Mouse (Mus musculus) bone marrow, adult 2 months (tissue): Measurements from ENCODE around the gene Dhrs7b. TPM values are rescaled to one million over a fixed set of nuclear protein-coding genes. Genes with fewer than 3 reads are reported as not detected.

Experiments
- H3K27ac ChIP-seq: fragments of 200-500 bp; 2 replicates; pipeline ENCODE4 v1.5.1; 2012; ENCODE audit warnings: low read depth, mild to moderate bottlenecking, control low read depth, inconsistent platforms, low read length; ENCODE audit not compliant: control insufficient read depth, poor library complexity, insufficient read depth
- H3K4me1 ChIP-seq: fragments of 200-500 bp; 2 replicates; pipeline ENCODE4 v1.6.1; 2011; ENCODE audit warnings: low read length; ENCODE audit not compliant: control insufficient read depth, insufficient read depth
- H3K4me3 ChIP-seq: fragments of 200-500 bp; replicated peaks from 2 replicates; pipeline ENCODE3; 2011; ENCODE audit warnings: mild to moderate bottlenecking, low read depth, low read length, control low read depth; ENCODE audit not compliant: control insufficient read depth
- CTCF ChIP-seq: fragments of 200-500 bp; IDR thresholded peaks from 2 replicates; pipeline ENCODE4 v1.5.1; 2011; ENCODE audit warnings: low read length, control low read depth; ENCODE audit not compliant: control insufficient read depth, insufficient read depth
- POLR2A ChIP-seq: fragments of 200-500 bp; IDR thresholded peaks from 2 replicates; pipeline ENCODE4 v1.6.1; 2011; ENCODE audit warnings: low read depth, mild to moderate bottlenecking, control low read depth, low read length, borderline replicate concordance; ENCODE audit not compliant: control insufficient read depth
- WGBS: fragments of 180-500 bp; shearing (Covaris S2); methylation state at CpG from one replicate; pipeline ENCODE4 v1.1.7; 2018; 5-methylcytosine and 5-hydroxymethylcytosine counted together
- polyA plus RNA-seq: library from polyadenylated mRNA; stranded (reverse); fragments of >200 nt; gene quantifications from 2 replicates; pipeline ENCODE4 v1.2.4, GENCODE M21; 2011; ENCODE audit warnings: low replicate concordance; ENCODE audit not compliant: missing spikeins, insufficient read depth, insufficient read length

Gene Dhrs7b
- polyA plus RNA-seq, 1 experiment = 14.5 TPM

DNA sequence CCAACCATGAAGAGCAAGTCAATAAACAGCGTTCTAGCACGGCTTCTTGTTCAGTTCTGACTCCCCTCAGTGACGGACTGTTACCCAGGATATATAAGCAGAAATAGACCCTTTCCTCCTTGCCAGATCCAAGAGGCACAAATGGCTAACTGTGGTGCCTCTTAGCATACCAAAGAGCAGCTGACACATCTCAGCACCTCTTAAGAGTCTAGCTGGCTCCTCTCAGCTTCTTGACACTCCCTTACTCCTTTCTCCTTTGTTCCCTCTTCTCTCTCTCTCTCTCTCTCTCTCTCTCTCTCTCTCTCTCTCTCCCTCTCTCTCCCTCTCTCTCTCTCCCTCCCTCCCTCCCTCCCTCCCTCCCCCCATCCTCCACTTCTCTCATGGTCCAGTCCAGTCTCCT, 60.3 kb downstream of the Dhrs7b start:
- Histone ChIP-seq H3K27ac (no peak overlapping the region), H3K4me3 (no peak overlapping the region), H3K4me1 (no peaks in the 10 kb centered on the region)
- 76% methylated on average over 3 of the region's 3 CpGs for whole genome bisulfite sequencing
- TF ChIP-seq POLR2A = no peak
- TF ChIP-seq CTCF = no peak

DNA sequence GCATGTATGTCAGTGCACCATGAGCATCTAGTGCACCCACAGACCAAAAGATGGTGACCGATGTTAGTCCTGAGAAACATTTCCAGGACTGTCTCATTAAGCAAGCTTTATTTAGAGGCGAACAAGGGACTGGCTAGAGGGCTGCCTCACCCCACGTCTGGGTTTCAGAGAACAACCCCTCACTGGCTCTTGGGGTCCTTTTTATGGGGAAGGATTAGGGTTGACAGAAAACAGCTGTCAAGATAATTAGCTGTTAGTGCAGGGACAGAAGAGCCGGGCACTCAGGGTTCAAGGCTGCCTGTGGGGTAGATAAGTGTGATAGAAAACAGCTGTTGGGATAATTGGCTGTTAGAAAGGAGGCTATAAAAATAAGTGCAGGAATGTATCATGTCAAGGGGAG, 65.5 kb downstream of the Dhrs7b start:
- TF ChIP-seq POLR2A (no peak), CTCF (no peak)
- Histone ChIP-seq H3K27ac (no peak overlapping the region), H3K4me1 (no peaks in the 10 kb centered on the region), H3K4me3 (no peak overlapping the region)
- 64% methylated on average over 4 of the region's 4 CpGs for WGBS

DNA sequence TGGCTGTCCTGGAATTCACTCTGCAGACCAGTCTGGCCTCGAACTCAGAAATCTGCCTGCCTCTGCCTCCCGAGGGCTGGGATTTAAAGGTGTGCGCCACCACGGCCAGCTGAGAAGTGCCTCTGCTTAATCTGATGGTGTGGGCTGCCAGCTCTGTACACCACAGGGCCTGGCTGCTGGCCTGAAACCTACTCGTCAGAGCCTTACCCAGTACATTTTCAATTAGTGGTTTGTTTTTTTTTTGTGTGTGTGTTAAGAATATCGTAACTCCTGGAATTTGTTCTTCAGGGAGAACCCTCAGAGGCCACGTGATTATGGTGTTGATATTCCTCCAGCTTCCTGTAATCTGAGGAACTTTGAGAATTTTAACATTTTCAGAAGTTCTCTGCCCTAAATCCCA, 71.6 kb downstream of the Dhrs7b start:
- TF ChIP-seq CTCF = no peak
- no peak for TF ChIP-seq POLR2A
- Histone ChIP-seq H3K27ac (no peak overlapping the region), H3K4me1 (no peaks in the 10 kb centered on the region), H3K4me3 (no peak overlapping the region)
- whole genome bisulfite sequencing = 69% methylated on average over 7 of the region's 7 CpGs

DNA sequence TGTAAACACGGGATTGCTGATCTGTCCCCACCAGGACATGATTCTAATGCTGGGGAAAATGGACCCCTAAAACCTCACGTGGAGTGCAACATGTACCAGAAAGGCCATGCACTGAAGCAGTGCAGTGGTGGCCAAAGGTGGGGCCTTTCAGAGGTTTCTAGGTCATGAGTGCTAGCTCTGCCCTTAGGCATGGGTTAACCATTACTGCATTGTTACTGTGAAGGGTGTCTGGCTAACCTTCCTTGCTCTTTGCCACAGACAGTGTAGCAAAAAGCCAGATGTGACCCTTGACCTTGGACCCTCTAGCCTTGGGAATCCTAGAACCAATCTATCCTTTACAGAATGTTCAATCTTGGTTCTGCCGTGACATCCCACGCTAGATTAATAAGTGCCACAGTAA, 72.1 kb downstream of the Dhrs7b start:
- Histone ChIP-seq H3K27ac (no peak overlapping the region), H3K4me1 (no peaks in the 10 kb centered on the region), H3K4me3 (no peak overlapping the region)
- no peak for TF ChIP-seq POLR2A
- no peak for TF ChIP-seq CTCF
- 82% methylated on average over 4 of the region's 4 CpGs for WGBS

DNA sequence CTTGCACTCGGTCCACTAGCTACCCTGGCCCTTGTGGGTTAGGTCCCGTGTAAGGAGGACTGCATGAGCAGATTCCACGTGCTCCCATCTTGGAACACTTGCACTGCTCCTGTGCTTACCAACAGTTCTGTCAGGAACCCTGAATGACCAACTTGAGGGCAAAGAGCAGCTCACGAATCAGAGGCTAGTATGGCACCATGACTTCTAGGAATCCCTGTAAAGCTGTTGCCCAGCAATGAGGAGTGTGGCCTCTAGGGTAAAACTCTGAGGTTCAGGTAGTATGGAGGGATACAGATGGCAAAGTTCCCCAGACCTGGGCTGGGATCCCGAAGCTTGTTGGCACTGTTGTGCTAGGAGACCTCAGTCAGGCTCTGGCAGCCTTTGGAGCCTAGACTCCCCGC, 73.2 kb downstream of the Dhrs7b start:
- 91% methylated on average over 6 of the region's 6 CpGs for WGBS
- H3K27ac ChIP-seq = no peak overlapping the region
- TF ChIP-seq POLR2A (no peak), CTCF (no peak)
- H3K4me1 ChIP-seq = no peaks in the 10 kb centered on the region
- no peak overlapping the region for H3K4me3 ChIP-seq

DNA sequence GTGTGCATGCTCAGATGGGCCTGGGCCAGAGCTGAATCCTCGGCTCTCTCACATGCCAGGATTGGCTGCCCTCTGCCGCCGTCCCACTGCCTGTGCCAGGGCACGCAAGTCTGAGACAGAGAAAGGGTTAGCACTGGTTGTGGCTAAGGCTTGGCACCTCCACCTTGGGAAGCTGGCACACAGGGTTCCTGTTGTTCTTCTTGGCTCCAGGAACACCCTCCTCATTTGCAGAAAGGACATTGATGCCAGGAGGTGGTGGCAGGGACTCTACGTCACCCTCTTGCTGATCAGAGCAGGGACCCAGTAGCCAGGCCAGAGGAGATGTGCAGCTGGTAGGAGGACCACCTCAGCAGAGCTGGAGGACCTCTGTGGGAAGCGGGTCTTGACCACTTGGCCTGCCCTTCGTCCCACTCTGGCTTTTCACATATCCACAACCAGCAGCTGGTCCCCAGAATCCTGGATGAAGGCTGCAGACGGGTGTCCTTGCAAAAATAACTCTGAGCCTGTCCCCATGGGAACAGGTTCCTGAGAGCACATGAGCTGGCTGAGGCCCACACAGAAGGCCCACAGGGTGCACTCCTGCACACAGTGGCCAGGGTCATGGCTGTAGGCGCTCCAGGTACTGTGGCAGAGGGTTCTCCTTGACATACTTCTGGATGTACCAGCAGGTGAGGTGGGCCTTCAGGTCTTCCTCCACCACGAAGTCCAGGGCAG, 75.1 kb downstream of the Dhrs7b start:
- Histone ChIP-seq H3K4me3 (no peak overlapping the region), H3K27ac (no peak overlapping the region), H3K4me1 (no peaks in the 10 kb centered on the region)
- 91% methylated on average over 10 of the region's 10 CpGs for whole genome bisulfite sequencing
- TF ChIP-seq POLR2A (no peak), CTCF (no peak)

DNA sequence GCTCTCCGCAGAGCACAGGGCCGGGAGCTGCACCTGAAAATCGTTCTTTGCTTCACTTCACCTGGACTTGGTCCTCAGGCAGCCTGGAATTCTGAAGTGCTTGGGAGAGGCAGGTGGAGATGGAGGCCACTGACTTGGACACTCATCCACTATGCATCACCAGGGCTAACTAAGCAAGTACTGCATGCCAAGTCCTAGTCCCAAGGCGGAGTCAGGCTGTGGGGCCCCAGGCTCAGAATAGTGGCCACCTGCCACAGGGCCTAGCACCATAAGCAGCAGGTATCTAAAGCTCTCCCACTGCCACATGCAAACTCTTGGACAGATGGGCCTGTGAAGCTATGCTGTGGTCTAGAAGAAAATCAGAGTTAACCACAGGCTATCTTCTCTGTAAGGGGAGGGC, 76.0 kb downstream of the Dhrs7b start:
- H3K4me1 ChIP-seq = peaks cover under 1% of the 10 kb centered on the region; the same call in 1 of the 2 replicates

DNA sequence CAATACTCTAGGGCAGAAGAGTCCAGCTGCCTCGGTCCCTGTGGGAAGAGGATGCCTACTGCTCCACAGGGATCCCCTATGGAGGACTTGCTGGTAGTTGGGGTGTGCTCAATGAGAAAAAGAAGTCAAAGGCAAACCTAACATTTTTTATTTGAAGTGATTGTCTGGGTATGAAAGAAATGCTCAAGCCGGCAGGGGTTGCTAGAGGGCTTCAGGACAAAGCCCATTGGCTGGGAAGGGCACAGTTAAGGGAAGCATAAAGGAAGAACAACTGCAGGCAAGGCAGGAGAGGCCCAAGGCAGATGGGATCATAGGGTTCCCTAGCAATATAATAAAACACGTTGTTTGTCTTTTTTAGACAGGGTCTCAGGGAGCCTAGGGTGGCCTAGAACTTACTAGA, 77.6 kb downstream of the Dhrs7b start:
- Histone ChIP-seq H3K4me3 (no peak overlapping the region), H3K27ac (no peak overlapping the region), H3K4me1 (peaks cover 5% of the 10 kb centered on the region; the same call in 1 of the 2 replicates)
- TF ChIP-seq POLR2A (no peak), CTCF (no peak)
- 79% methylated on average over 3 of the region's 3 CpGs for WGBS

More for the DNA sequence above, 76.0 kb downstream of the Dhrs7b start:
- 90% methylated on average over 4 of the region's 4 CpGs for WGBS
- Histone ChIP-seq H3K4me3 (no peak overlapping the region), H3K27ac (no peak overlapping the region)
- no peak for TF ChIP-seq CTCF
- TF ChIP-seq POLR2A = no peak
